Mouse (Mus musculus) hematopoietic multipotent progenitor cell, adult 10-12 weeks (in vitro differentiated cells): ENCODE results near the gene Lysmd1. TPM values are rescaled to one million over a fixed set of nuclear protein-coding genes. Genes with fewer than 3 reads are reported as not detected.

Source experiments
- polyA plus RNA-seq: library from polyadenylated mRNA; stranded (reverse); fragments of >175 nt; gene quantifications from 2 replicates; pipeline ENCODE4 v1.2.3, GENCODE M21; 2012; ENCODE audit warnings: low replicate concordance

Gene Lysmd1
- 3.3 and 6.5 TPM in 2 replicates for polyA plus RNA-seq

GRCm38 (mm10) chr3:95133680-95134101 lies at the start of gene Lysmd1, which contains the start of gene Scnm1:
TSS of gene Lysmd1 (plus strand) at chr3:95134088.
TSS of gene Scnm1 (minus strand) at chr3:95134011.

GRCm38 (mm10) chr3:95106338-95107117 lies 27.4 kb upstream of the Lysmd1 start, which contains the start of gene Pip5k1a:
TSS of gene Pip5k1a (minus strand) at chr3:95106930.

GRCm38 (mm10) chr3:95110911-95111726 lies 22.8 kb upstream of the Lysmd1 start, which contains the start of gene Vps72:
TSS of gene Vps72 (plus strand) at chr3:95111022.

GRCm38 (mm10) chr3:95124246-95124645 lies 9.6 kb upstream of the Lysmd1 start, which contains the start of gene Tmod4:
TSS of gene Tmod4 (plus strand) at chr3:95124476.

GRCm38 (mm10) chr3:95141952-95142616 lies 8.2 kb downstream of the Lysmd1 start, which contains the start of gene Tnfaip8l2:
TSS of gene Tnfaip8l2 (minus strand) at chr3:95142360.

GRCm38 (mm10) chr3:95159987-95160963 lies 26.4 kb downstream of the Lysmd1 start, which contains the start of gene Sema6c:
TSS of gene Sema6c (plus strand) at chr3:95160457.

Other genes starting within 250 kb of the Lysmd1 start
- gene Psmb4, start 247.1 kb upstream of the Lysmd1 start, polyA plus RNA-seq, result 101 and 189 TPM in 2 replicates
- 0.91 and 6.6 TPM in 2 replicates for gene Selenbp1, start 201.0 kb upstream of the Lysmd1 start, polyA plus RNA-seq
- gene Rfx5, start 180.0 kb upstream of the Lysmd1 start, polyA plus RNA-seq, result 24.8 and 29.1 TPM in 2 replicates
- gene Pi4kb, start 159.4 kb upstream of the Lysmd1 start, polyA plus RNA-seq, result 12.0 and 16.1 TPM in 2 replicates
- 32.8 and 36.3 TPM in 2 replicates for gene Zfp687, start 118.6 kb upstream of the Lysmd1 start, polyA plus RNA-seq
- 47.7 and 87.6 TPM in 2 replicates for gene Psmd4, start 91.5 kb upstream of the Lysmd1 start, polyA plus RNA-seq
- 14.2 and 15.7 TPM in 2 replicates for gene Pip5k1a, start 27.2 kb upstream of the Lysmd1 start, polyA plus RNA-seq
- gene Vps72, start 23.1 kb upstream of the Lysmd1 start, polyA plus RNA-seq, result 140 and 262 TPM in 2 replicates
- gene Tmod4, start 9.6 kb upstream of the Lysmd1 start, polyA plus RNA-seq, result 0.58 and 0.82 TPM in 2 replicates
- gene Scnm1, start 77 bp upstream of the Lysmd1 start, polyA plus RNA-seq, result 6.6 and 11.8 TPM in 2 replicates
- gene Tnfaip8l2, start 8.3 kb downstream of the Lysmd1 start, polyA plus RNA-seq, result 29.6 and 79.9 TPM in 2 replicates
- gene Sema6c, start 26.4 kb downstream of the Lysmd1 start, polyA plus RNA-seq, result 1.1 and 3.6 TPM in 2 replicates
- gene Gabpb2, start 83.8 kb downstream of the Lysmd1 start, polyA plus RNA-seq, result 3.9 and 10.3 TPM in 2 replicates
- gene Cdc42se1, start 94.6 kb downstream of the Lysmd1 start, polyA plus RNA-seq, result 386 and 443 TPM in 2 replicates
- 6.9 and 11.0 TPM in 2 replicates for gene Mllt11, start 98.1 kb downstream of the Lysmd1 start, polyA plus RNA-seq
- gene Gm128, start 107.5 kb downstream of the Lysmd1 start, polyA plus RNA-seq, result 0.49 TPM in 1 of 2 replicates, not detected in the other
- not detected in 2 replicates for gene Bnipl, start 117.1 kb downstream of the Lysmd1 start, polyA plus RNA-seq
- 71.0 and 165 TPM in 2 replicates for gene Mindy1, start 147.3 kb downstream of the Lysmd1 start, polyA plus RNA-seq
- 1.8 and 3.6 TPM in 2 replicates for gene Prune1, start 148.0 kb downstream of the Lysmd1 start, polyA plus RNA-seq
- gene Anxa9, start 173.1 kb downstream of the Lysmd1 start, polyA plus RNA-seq, result 0.63 and 0.64 TPM in 2 replicates
- 194 and 233 TPM in 2 replicates for gene Cers2, start 180.7 kb downstream of the Lysmd1 start, polyA plus RNA-seq
- 10.9 and 12.9 TPM in 2 replicates for gene Setdb1, start 223.1 kb downstream of the Lysmd1 start, polyA plus RNA-seq